Comparison of ENCODE assay signal across 15 mouse cellular contexts in genomic region chr10:44765527-44765926, GRCm38 (mm10).
"Had no signal": no experiment of that assay in that cellular context is flagged by ENCODE, and none has a peak within 500 bp of the region (broad histone marks: within the 10 kb centered on the region; RNA-seq: fewer than 3 reads in every experiment).

No protein-coding gene starts in this region.

- H3K4me1 ChIP-seq: limb, embryonic 13.5 days; midbrain, embryonic 10.5 days; neural tube, embryonic 12.5 days had no signal

- H3K27me3 ChIP-seq: kidney, embryonic 15.5 days; limb, embryonic 13.5 days; liver, embryonic 15.5 days; neural tube, embryonic 12.5 days had no signal

- H3K4me2 ChIP-seq: kidney, embryonic 15.5 days; limb, embryonic 13.5 days; liver, embryonic 15.5 days; neural tube, embryonic 12.5 days had no signal

- H3K4me3 ChIP-seq: kidney, embryonic 15.5 days; limb, embryonic 13.5 days; liver, embryonic 15.5 days; midbrain, embryonic 10.5 days; myocyte; neural tube, embryonic 12.5 days had no signal

- H3K27ac ChIP-seq: kidney, embryonic 15.5 days; limb, embryonic 13.5 days; liver, embryonic 15.5 days; midbrain, embryonic 10.5 days; neural tube, embryonic 12.5 days had no signal

- DNase-seq: kidney, adult 2 months; kidney, postnatal 14 days; left cerebral cortex, postnatal 4 days; midbrain, embryonic 14.5 days; right cerebral cortex, postnatal 4 days; spleen, adult 18-20 months; thymus, adult 18-20 months; thymus, postnatal 14 days had no signal

- H3K9ac ChIP-seq: kidney, embryonic 15.5 days; limb, embryonic 13.5 days; liver, embryonic 15.5 days; neural tube, embryonic 12.5 days had no signal

- H3K9me3 ChIP-seq: kidney, embryonic 15.5 days; limb, embryonic 13.5 days; liver, embryonic 15.5 days; midbrain, embryonic 10.5 days; neural tube, embryonic 12.5 days had no signal

- H3K36me3 ChIP-seq: kidney, embryonic 15.5 days; limb, embryonic 13.5 days; liver, embryonic 15.5 days; midbrain, embryonic 10.5 days; neural tube, embryonic 12.5 days had no signal

- ATAC-seq: intestine, embryonic 16.5 days had no signal
